Mouse (Mus musculus) embryonic facial prominence, embryonic 11.5 days (tissue): ENCODE data around the gene Samm50. TPM values are rescaled to one million over a fixed set of nuclear protein-coding genes. Genes with fewer than 3 reads are reported as not detected.

ENCODE experiments used
- ATAC-seq: fragments of 200-750 bp; cut with Nextera tagmentation; replicated peaks from 2 replicates; pipeline ENCODE4 v1.8.0; 2017; ENCODE audit warnings: low read depth; ENCODE audit not compliant: insufficient number of reproducible peaks, low FRiP score, low TSS enrichment
- DNase-seq: peaks from one replicate; pipeline ENCODE4 v3.0.0-alpha.2; 2015; ENCODE audit warnings: low spot score
- H3K27ac ChIP-seq: fragments of 300-500 bp; sonication (generic); replicated peaks from 2 replicates; pipeline ENCODE4 v1.5.1; 2014; ENCODE audit warnings: mild to moderate bottlenecking, low read depth, low read length, control low read depth
- H3K27me3 ChIP-seq: fragments of 300-500 bp; sonication (generic); 2 replicates; pipeline ENCODE4 v1.6.1; 2014; ENCODE audit warnings: mild to moderate bottlenecking, low read length, moderate library complexity, mixed read lengths; ENCODE audit not compliant: control insufficient read depth, insufficient read depth
- H3K36me3 ChIP-seq: fragments of 300-500 bp; sonication (generic); replicated peaks from 2 replicates; pipeline ENCODE4 v1.6.1; 2014; ENCODE audit warnings: low read depth, mild to moderate bottlenecking, low read length, moderate library complexity, mixed read lengths; ENCODE audit not compliant: control insufficient read depth, insufficient read depth
- H3K4me1 ChIP-seq: fragments of 300-500 bp; sonication (generic); 2 replicates; pipeline ENCODE4 v1.6.1; 2014; ENCODE audit warnings: low read length, mixed read lengths; ENCODE audit not compliant: control insufficient read depth, insufficient read depth
- H3K4me2 ChIP-seq: fragments of 300-500 bp; sonication (generic); 2 replicates; pipeline ENCODE4 v1.6.1; 2014; ENCODE audit warnings: low read depth, mild to moderate bottlenecking, control low read depth, low read length, moderate library complexity
- H3K4me3 ChIP-seq: fragments of 300-500 bp; sonication (generic); 2 replicates; pipeline ENCODE4 v1.5.1; 2014; ENCODE audit warnings: low read depth, low read length, control low read depth
- H3K9ac ChIP-seq: fragments of 300-500 bp; sonication (generic); replicated peaks from 2 replicates; pipeline ENCODE4 v1.6.1; 2014; ENCODE audit warnings: mild to moderate bottlenecking, control low read depth, low read length
- H3K9me3 ChIP-seq: fragments of 300-500 bp; sonication (generic); replicated peaks from 2 replicates; pipeline ENCODE4 v1.6.1; 2016; ENCODE audit warnings: mild to moderate bottlenecking, low read length, inconsistent platforms, mixed read lengths; ENCODE audit not compliant: control insufficient read depth
- WGBS: fragments of 180-500 bp; shearing (Covaris S2); extraction: QIAGEN DNeasy Blood & Tissue Kit; methylation state at CpG from one replicate; pipeline ENCODE4 v1.1.7; 2014; 5-methylcytosine and 5-hydroxymethylcytosine counted together
- polyA plus RNA-seq: library from polyadenylated mRNA; unstranded; fragments of >200 nt; fragmentation: Nextera tagmentation; extraction: Ambion mirVana; gene quantifications from 2 replicates; pipeline ENCODE4 v1.2.1, GENCODE M21; 2014

Gene Samm50
- polyA plus RNA-seq, 1 experiment from 2014 or later: 84.3 TPM

DNA sequence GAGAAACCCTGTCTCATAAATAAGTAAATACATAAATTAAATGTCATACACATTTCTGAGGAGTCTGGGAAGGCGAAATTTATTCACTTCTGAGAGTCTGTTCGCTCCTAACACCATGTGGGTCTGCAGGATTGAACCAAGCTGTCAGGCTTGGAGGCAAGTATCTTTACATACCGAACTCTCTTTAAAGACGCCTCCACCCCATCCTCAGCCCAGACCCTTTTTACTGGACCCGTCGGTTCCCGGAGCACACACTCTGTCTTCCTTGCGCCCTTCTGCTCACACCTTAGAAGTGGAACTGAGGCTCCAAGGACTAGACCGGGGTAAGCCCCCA is 350 bp upstream of the Samm50 start:
- no peak; the same call in 1 of the 2 replicates for ATAC-seq
- WGBS: 1% methylated on average over 9 of the region's 9 CpGs

DNA sequence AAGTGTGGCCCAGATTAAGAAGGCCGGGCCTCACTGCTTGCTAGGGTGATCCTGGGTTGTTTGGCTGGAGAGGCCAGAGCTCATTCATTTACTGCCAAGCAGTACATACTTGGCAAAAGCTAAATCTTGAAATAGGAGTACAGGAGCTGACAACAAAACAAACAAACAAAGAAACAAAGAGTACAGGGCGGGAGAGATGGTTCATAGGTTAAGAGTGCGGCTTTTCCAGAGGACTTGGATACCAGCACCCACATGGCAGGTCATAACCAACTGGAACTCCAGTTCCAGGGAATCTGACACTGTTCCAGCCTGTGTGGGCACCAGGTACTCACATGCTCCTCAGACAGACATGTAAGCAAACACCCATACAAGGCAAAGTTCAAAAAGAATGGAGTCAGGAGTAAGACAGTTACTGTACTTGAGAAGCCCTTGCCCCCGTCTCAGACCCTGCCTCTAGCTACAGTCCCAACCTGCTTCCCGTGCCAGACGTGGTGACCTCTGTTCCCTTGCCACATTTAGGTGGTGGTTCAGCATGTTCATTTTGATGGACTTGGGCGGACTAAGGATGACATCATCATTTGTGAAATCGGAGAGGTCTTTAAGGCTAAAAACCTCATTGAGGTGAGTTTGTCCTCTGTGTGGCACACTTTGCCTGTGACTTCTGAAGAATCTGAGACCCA is 4.6 kb downstream of the Samm50 start:
- no peak overlapping the region for H3K4me2 ChIP-seq
- H3K4me3 ChIP-seq: no peak overlapping the region
- 0 out of 2 replicates have a peak, but pooled peaks cover 2% of the 10 kb centered on the region for H3K4me1 ChIP-seq
- no peak for ATAC-seq
- no peaks in the 10 kb centered on the region for H3K9me3 ChIP-seq
- no peaks in the 10 kb centered on the region for H3K27me3 ChIP-seq
- 81% methylated on average over 8 of the region's 8 CpGs for WGBS
- no peak overlapping the region for H3K27ac ChIP-seq
- peaks cover 3% of the 10 kb centered on the region; the same call in 1 of the 2 replicates for H3K36me3 ChIP-seq
- DNase-seq: no peak
- no peak overlapping the region for H3K9ac ChIP-seq

More for the DNA sequence above, 350 bp upstream of the Samm50 start:
- H3K9ac ChIP-seq: peak overlapping the region; percentile 87
- H3K4me3 ChIP-seq: peak overlapping the region; percentile 93
- H3K27ac ChIP-seq: peak overlapping the region; percentile 47; the same call in 1 of the 2 replicates
- no peaks in the 10 kb centered on the region for H3K9me3 ChIP-seq
- H3K36me3 ChIP-seq: no peaks in the 10 kb centered on the region
- no peaks in the 10 kb centered on the region for H3K27me3 ChIP-seq
- 0 out of 2 replicates have a peak, but pooled peaks cover 2% of the 10 kb centered on the region for H3K4me1 ChIP-seq
- DNase-seq: no peak
- H3K4me2 ChIP-seq: peak overlapping the region; percentile 64

DNA sequence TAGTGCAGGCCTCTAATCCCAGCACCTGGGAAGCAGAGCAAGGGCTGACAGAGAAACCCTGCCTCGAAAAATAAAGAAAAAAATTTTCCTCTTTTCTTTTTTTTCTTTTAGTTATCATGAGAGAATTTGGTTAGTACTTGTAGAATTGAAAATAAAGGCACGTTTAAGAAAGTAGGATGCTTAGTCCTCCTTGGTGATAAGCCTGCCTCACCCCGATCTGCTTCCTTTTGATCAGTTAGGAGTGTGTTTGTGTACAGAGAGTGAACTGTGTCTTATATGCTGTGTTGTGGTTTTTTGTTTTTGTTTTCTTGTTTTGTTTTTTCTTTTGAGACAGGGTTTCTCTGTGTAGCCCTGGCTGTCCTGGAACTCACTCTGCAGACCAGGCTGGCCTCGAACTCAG is 15.3 kb downstream of the Samm50 start:
- no peak overlapping the region for H3K9ac ChIP-seq
- 94% methylated on average over 4 of the region's 4 CpGs for WGBS
- H3K4me3 ChIP-seq: no peak overlapping the region
- DNase-seq (no peak), ATAC-seq (no peak)
- no peak overlapping the region for H3K4me2 ChIP-seq
- no peaks in the 10 kb centered on the region for H3K27me3 ChIP-seq
- no peaks in the 10 kb centered on the region for H3K4me1 ChIP-seq
- H3K9me3 ChIP-seq: no peaks in the 10 kb centered on the region
- no peak overlapping the region for H3K27ac ChIP-seq
- H3K36me3 ChIP-seq: peaks cover 11% of the 10 kb centered on the region

DNA sequence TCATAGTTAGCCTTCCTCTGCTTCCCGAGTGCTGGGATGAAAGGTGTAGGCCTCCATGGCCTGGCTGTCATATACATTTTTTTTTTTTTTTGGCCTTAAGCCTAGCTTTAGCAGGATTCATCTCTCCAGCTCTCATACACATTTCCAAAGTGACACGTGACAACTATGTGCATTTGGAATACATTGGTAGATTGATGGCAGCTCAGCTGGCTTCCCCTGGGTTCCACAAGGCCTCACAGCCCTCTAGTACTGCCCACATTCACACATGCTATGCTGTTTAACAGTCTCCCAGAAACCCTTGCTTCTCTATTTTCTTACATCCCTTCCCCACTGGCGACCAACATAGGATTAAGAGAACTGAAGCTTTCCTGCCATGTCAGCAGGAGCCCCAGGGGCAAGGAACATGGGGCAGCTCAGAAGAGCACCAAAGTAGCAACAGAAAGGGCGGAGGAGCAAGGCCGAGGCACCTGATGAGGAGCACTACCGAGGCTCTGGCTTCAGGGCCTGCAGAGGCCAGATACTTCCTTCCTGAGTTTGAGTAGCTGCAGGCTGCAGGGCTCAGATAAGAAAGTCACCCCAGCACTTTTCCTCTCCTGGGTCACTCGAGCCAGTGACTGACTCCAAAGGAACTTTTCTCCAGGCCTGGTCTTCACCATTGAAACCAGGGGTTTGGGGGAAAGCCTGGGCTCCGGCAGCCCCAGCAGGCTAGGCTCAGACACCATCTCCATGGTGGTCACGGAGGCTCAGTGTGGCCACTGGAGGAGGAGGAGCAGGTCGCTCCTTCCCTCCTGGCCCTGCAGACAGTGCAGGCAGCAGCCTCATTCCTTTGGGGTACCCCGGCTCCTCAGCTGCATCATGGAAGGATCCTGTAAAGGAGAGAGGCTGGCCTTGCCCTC is 17.7 kb downstream of the Samm50 start:
- H3K9ac ChIP-seq: no peak overlapping the region
- no peaks in the 10 kb centered on the region for H3K27me3 ChIP-seq
- no peaks in the 10 kb centered on the region for H3K9me3 ChIP-seq
- H3K27ac ChIP-seq: no peak overlapping the region
- 90% methylated on average over 11 of the region's 11 CpGs for WGBS
- no peaks in the 10 kb centered on the region; the same call in 1 of the 2 replicates for H3K4me1 ChIP-seq
- no peak for ATAC-seq
- no peak for DNase-seq
- no peak overlapping the region for H3K4me2 ChIP-seq
- peaks cover 9% of the 10 kb centered on the region for H3K36me3 ChIP-seq
- H3K4me3 ChIP-seq: no peak overlapping the region

DNA sequence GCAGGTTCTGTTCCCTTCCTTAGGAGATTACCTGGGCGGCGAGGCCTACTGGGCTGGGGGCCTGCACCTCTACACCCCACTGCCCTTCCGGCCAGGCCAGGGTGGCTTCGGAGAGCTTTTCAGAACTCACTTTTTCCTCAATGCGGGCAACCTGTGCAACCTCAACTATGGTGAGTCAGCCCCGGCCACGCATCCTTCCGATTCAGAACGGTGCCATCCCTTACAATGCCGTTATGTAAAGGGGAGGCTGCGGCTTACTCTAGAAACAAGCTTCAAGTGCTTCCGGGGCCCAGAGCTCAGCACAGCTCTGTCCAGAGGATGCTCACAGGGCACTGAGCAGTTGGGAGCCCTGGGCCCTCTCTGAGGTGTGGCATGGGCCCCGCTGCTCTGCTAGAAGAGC is 18.4 kb downstream of the Samm50 start:
- Histone ChIP-seq H3K4me1 (no peaks in the 10 kb centered on the region; the same call in 1 of the 2 replicates), H3K9ac (no peak overlapping the region), H3K27me3 (no peaks in the 10 kb centered on the region), H3K4me3 (no peak overlapping the region), H3K27ac (no peak overlapping the region), H3K36me3 (peaks cover 9% of the 10 kb centered on the region), H3K4me2 (no peak overlapping the region), H3K9me3 (no peaks in the 10 kb centered on the region)
- ATAC-seq (no peak), DNase-seq (no peak)
- 96% methylated on average over 13 of the region's 13 CpGs for WGBS

DNA sequence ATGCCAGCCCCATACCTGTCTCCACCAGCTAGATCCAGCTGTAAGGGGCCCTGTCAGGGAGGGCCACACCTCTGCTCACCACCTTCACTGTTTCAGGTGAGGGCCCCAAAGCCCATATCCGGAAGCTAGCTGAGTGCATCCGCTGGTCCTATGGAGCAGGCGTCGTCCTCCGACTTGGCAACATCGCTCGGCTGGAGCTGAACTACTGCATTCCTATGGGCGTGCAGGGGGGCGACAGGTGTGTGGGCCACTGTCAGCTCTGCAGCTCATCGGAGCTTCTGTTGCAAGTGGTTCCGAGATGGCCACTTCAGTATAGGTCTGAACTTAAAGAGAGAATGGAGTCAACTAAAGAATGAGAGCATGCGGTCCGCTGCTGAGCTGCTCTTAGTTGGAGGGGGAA is 18.9 kb downstream of the Samm50 start:
- H3K9ac ChIP-seq: no peak overlapping the region
- H3K36me3 ChIP-seq: peaks cover 9% of the 10 kb centered on the region
- no peak overlapping the region for H3K4me3 ChIP-seq
- no peak overlapping the region for H3K4me2 ChIP-seq
- no peaks in the 10 kb centered on the region for H3K27me3 ChIP-seq
- 92% methylated on average over 13 of the region's 13 CpGs for WGBS
- DNase-seq: no peak
- H3K27ac ChIP-seq: no peak overlapping the region
- no peaks in the 10 kb centered on the region; the same call in 1 of the 2 replicates for H3K4me1 ChIP-seq
- ATAC-seq: no peak
- H3K9me3 ChIP-seq: no peaks in the 10 kb centered on the region

DNA sequence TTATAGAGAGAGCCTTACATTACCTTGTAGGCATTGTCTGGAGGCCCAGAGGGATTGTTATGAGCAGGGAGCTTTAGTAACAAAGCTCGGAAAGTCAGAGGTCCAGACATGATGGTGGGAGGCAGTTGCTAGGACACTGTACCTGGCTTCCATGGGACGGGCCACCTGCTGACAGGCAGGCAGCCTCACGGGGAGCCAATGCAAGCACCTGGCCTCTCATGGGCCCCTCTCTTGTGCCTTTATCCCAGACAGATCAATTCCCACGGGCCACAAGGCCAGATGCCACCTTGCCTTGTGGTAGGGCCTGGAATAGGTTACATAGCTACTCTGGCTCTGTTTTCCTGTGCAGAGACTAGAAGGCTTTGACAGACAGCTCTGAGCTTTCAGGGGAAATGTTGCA is 19.5 kb downstream of the Samm50 start:
- WGBS: 82% methylated on average over 4 of the region's 4 CpGs
- H3K9me3 ChIP-seq: no peaks in the 10 kb centered on the region
- no peak overlapping the region for H3K4me2 ChIP-seq
- no peak overlapping the region for H3K27ac ChIP-seq
- H3K9ac ChIP-seq: no peak overlapping the region
- no peaks in the 10 kb centered on the region for H3K27me3 ChIP-seq
- DNase-seq (no peak), ATAC-seq (no peak)
- no peak overlapping the region for H3K4me3 ChIP-seq
- peaks cover 5% of the 10 kb centered on the region; the same call in 1 of the 2 replicates for H3K4me1 ChIP-seq
- peaks cover 6% of the 10 kb centered on the region for H3K36me3 ChIP-seq
